Mouse (Mus musculus) skeletal muscle tissue, postnatal 0 days (tissue): ENCODE measurements around the gene Zscan4c. TPM values are rescaled to one million over a fixed set of nuclear protein-coding genes. Genes with fewer than 3 reads are reported as not detected.

Experiments
- microRNA-seq, 2 experiments: library from miRNA; unstranded; fragments of <30 nt; microRNA quantifications; one replicate each; pipeline ENCODE4; 2016
- polyA plus RNA-seq: library from polyadenylated mRNA; unstranded; fragments of >200 nt; fragmentation: Nextera tagmentation; extraction: Ambion mirVana; gene quantifications from 2 replicates; pipeline ENCODE4 v1.2.1, GENCODE M21; 2015

Zscan4c gene
- not detected in 2 replicates for polyA plus RNA-seq

DNA sequence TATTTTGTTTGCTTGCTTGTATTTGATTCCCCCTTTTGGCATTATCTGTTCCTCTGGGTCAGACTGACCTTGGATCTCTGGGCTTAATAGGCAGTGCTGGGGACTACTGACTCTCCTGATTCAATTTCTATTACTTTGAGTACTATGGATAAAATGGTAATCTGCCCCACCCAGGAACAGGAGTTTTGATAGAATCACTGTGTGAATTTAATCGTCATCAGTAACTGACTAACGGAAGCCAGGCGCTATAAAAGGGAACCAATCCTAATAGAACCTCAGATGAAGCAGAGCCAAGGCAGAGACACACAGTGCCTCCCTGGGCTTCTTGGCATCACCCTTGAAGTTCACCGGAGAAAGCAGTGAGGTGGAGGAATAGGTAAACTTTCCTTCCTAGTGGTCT lies at the start of gene Zscan4c:
Gene Zscan4c, plus strand, starts transcription at position 301 of the 400 bp plus-strand sequence.

Small RNAs within 50 kb of the gene (microRNA-seq; reads per million reads assigned to microRNA genes)
- gene Mir297-1, result 0 reads per million in 2 experiments

Other genes starting within 250 kb of the Zscan4c start
- gene Zscan4b, start 100.7 kb upstream of the Zscan4c start, polyA plus RNA-seq, result not detected in 2 replicates
- not detected in 2 replicates for gene Zscan4-ps1, start 63.9 kb downstream of the Zscan4c start, polyA plus RNA-seq
- not detected in 2 replicates for gene Zscan4d, start 160.4 kb downstream of the Zscan4c start, polyA plus RNA-seq